Comparison of ENCODE assay signal across 24 mouse cellular contexts in genomic region chr16:91057741-91058140, GRCm38 (mm10). TPM values are rescaled to one million over a fixed set of nuclear protein-coding genes. Genes with fewer than 3 reads are reported as not detected.
"Had no signal": no experiment of that assay in that cellular context is flagged by ENCODE, and none has a peak within 500 bp of the region (broad histone marks: within the 10 kb centered on the region; RNA-seq: fewer than 3 reads in every experiment).

No protein-coding gene starts in this region.

- H3K4me1 ChIP-seq: liver, embryonic 15.5 days; lung, embryonic 15.5 days; midbrain, embryonic 15.5 days; neural tube, embryonic 13.5 days had no signal

- DNase-seq: kidney, adult 2 months; kidney, postnatal 25 days; layer of hippocampus, adult 9-11 months; liver; lung, adult 18-20 months; lung, postnatal 14 days; lung, postnatal 4 days; retina, postnatal 1 day; right cerebral cortex, postnatal 25 days; thymus, postnatal 25 days had no signal

- H3K27ac ChIP-seq: limb, embryonic 10.5 days; limb, embryonic 13.5 days; liver, embryonic 12.5 days; liver, embryonic 15.5 days; lung, embryonic 15.5 days; midbrain, embryonic 15.5 days; neural tube, embryonic 13.5 days; stomach, postnatal 0 days had no signal

- H3K9me3 ChIP-seq: limb, embryonic 10.5 days; limb, embryonic 13.5 days; liver, embryonic 12.5 days; liver, embryonic 15.5 days; lung, embryonic 15.5 days; midbrain, embryonic 15.5 days; neural tube, embryonic 13.5 days had no signal

- H3K4me3 ChIP-seq: layer of hippocampus, adult 2 months; limb, embryonic 10.5 days; limb, embryonic 13.5 days; liver, embryonic 12.5 days; liver, embryonic 15.5 days; lung, embryonic 15.5 days; midbrain, embryonic 15.5 days; myocyte; neural tube, embryonic 13.5 days had no signal

- ATAC-seq: liver, embryonic 12.5 days; midbrain, embryonic 15.5 days had no signal

- H3K9ac ChIP-seq: limb, embryonic 13.5 days; liver, embryonic 12.5 days; liver, embryonic 15.5 days; lung, embryonic 15.5 days; midbrain, embryonic 15.5 days; neural tube, embryonic 13.5 days had no signal

- H3K4me2 ChIP-seq: limb, embryonic 13.5 days; liver, embryonic 12.5 days; liver, embryonic 15.5 days; lung, embryonic 15.5 days; midbrain, embryonic 11.5 days; midbrain, embryonic 15.5 days; neural tube, embryonic 13.5 days had no signal

- H3K27me3 ChIP-seq: midbrain, embryonic 15.5 days had no signal

- H3K36me3 ChIP-seq: limb, embryonic 10.5 days; limb, embryonic 13.5 days; liver, embryonic 12.5 days; liver, embryonic 15.5 days; lung, embryonic 15.5 days; midbrain, embryonic 15.5 days; neural tube, embryonic 13.5 days had no signal

RNA-seq across cellular contexts. Expression of gene 4932438H23Rik, which starts 37.2 kb away (rescaled TPM):
- total RNA-seq: megakaryocyte progenitor cell, adult 5-6 weeks; megakaryocyte-erythroid progenitor cell, adult 5-6 weeks; monocyte, adult 5-6 weeks had no signal
- polyA plus RNA-seq: limb, embryonic 10.5 days; liver, embryonic 12.5 days; liver, embryonic 15.5 days; midbrain, embryonic 11.5 days had no signal
